Mouse (Mus musculus): ENCODE measurements around the gene Vav1. TPM values are rescaled to one million over a fixed set of nuclear protein-coding genes. Genes with fewer than 3 reads are reported as not detected.
"Not testable (repeated sequence)": the region's sequence is repeated elsewhere in the genome, so short reads cannot be mapped to it uniquely, and the experiment has no call there.

Vav1 gene
- total RNA-seq, 4 experiments from 2014 or later, result 2.9 to 9.2 (median 5.0) TPM

DNA sequence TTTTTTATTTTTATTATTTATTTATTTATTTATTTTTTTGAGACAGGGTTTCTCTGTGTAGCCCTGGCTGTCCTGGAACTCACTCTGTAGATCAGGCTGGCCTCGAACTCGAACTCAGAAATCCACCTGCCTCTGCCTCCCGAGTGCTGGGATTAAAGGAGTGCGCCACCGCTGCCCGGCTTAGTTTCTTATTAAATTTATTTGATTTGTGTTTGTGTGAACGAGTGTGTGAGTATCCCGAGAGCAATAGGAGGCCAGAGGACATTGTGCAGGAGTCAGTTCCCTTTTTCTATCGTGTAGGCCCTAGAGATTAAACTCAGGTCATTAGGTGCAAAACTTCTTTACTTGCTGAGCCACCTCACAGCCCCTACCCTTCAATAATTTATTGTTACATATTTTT is 56.3 kb downstream of the Vav1 start:
- DNase-seq (ENCODE audit: low spot score in 2 of 2), result not testable (repeated sequence)

DNA sequence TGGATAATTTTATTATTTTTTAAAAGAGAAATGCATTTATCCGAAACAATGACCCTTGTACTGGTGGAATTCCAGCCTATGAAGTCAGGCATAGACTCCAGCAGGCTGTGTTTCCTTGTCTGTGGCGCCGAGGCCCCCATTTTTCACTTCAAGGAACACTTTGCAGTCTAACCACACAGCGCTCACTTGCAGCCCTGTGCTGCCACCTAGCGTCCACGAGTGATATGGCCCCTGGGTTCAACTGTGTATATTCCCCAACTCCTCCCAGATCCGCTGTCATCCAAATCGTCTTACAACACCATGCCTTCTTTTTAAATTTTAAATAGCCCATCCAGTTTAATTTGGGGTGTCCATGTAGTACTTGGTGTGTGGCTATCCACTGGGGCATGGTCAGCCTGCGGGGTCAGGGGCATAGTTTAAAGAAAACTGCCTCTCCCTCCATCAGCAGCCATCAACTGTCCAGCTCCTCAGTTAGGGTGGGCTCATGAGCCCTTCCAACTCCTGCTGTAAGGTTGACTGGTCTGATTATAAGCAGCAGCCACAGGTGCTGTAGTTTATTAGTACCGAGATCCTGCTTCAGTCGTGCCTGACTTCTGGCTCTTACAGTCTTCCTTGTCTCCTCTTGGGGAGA is 56.9 kb downstream of the Vav1 start:
- DNase-seq (ENCODE audit: low spot score in 2 of 2), result peak; percentile 57 to 87

DNA sequence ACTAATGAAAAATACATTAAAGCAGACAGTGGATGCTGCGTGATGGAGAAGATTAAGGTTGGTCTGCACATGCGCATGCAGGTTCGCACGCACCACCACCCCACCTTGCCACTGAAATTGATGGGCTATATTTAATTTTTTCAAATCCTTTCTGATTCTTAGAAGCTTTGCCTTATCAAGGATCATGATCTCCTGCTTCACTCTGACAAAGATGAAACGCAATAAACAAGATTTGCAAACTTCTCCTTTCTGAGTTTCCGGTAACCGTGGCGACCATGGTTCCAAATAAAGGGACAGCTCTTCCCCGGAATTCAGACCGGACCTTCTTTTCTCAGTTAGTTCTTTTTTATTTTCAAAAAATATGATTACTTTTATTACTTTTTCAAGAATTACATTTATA is 59.1 kb downstream of the Vav1 start:
- DNase-seq (ENCODE audit: low spot score in 2 of 2), result no peak

DNA sequence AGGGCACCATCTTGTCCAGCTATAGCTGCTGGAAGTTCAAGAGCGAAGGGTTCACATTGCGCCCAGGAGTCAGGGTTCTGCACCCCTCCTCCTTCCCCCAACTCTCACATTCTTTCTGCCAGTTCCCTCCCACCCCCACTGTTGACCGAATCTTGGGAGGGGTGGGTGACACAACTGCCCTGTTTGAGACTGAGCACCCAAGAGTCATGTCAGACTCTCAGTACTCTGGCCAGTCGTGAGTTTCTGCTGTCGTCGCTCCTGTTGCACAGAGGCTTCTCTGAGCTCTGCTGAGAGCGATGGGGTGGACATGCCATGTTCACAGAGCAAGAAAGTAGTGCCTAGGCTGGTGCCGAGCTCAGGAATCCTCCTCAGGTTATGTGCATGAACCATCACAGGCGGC is 60.4 kb downstream of the Vav1 start:
- DNase-seq (ENCODE audit: low spot score in 2 of 2), result no peak

DNA sequence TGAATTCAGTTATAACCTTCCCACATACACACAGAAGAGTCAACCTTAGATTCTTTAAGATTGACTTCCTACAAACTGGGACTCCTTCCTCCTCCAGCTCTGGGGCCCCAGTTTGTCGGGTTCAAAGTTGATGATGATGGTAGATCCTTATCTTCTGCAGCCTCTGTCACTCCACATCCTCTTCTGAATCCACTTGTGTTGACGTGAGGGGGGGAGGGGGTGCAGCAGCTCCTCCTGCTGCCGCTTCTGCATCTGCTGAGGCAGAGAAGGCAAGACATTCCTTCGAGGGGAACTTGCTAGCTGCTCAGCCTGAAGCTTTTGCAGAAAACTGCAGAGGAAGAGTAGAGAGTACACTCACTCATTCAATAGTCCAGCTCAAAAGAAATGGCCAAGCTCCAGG is 62.7 kb downstream of the Vav1 start:
- no peak for DNase-seq (ENCODE audit: low spot score in 2 of 2)

DNA sequence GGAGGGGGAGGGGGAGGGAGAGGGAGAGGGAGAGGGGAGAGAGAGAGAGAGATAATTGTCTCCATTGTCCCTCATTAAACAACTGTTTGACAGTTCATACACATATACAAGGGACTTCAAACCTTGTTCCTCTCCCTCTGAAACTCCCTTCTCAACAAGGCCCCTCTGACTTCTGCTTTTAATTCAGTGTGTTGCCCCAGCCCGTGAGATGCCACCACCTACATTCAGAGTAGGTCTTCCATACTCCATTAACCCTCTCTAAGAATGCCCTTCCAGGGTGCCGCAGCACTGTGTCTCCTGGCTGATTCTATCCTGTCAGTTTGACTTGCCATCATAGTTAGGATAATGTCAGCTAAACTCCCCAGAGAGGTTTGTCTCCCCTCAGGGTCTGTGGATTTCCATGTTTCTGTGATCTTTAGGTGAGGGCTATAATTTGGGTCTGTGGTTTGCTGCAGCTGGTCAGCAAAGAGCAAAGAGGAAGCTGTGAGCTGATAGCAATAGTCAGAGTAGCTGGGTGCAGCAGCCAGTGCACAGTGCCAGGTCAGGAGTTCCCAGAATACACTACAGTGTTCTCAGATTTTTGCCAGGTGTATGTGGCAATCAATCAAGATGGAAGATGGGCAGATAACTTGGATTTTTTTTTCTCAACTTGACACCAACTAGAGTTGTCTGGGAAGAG is 65.3 kb downstream of the Vav1 start:
- no peak for DNase-seq (ENCODE audit: low spot score in 2 of 2)

DNA sequence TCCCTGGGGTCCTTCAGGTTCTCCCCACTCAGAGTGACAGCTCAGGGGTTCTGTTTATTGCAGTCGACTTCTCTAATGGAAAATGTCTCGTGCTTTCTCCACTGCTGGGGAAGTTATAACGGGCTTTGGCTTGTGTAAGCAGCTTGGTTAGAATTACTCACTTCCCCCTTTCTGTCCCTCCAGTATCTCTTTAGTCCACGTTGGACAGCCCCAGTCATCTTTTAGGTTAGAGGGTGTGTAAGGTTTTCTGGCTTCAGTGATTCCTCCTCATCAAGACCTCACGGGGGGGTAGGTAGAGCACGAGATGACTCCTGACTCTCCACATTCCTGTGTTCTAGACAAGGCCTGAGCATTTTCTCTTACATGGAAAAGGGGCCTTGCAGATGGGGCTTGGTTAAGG is 68.1 kb downstream of the Vav1 start:
- no peak for DNase-seq (ENCODE audit: low spot score in 2 of 2)

DNA sequence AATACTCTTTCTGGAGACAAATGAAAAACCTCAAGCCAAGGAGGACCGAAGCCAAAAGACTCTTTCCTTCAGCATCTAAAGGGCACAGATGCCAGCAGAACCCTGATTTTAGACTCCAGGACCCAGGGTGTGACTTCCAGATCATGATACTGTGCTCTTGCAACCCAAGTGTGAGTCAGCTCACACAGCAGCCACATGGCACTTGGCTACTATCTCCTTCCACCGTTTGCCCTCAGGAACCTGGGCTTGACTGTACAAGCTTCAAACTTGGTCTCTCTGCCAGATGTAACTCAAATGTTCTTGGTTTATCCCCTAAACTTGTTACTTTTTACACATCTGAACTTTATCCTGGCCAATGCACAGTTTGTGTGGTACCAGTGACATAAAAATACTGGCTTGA is 68.9 kb downstream of the Vav1 start:
- DNase-seq (ENCODE audit: low spot score in 2 of 2), result no peak

DNA sequence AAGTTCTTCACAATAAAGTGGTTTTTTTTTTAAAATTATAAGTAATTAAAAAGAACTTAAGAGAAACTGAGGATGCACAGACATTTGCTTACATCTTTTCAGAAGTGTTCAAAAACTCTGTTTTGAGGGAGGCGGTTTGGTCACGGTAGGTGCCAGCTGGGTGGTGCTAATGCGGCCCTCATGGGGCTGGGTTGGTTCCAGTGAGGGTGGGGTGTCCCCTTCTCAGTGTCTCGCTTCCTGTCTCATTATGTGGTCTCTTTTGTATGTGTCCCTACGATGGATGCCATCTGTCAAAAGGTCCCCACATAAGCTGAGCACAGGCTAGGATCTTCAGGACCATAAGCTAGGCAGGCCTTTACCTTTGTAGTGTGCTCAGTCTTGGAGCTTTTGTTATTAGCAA is 70.2 kb downstream of the Vav1 start:
- no peak for DNase-seq (ENCODE audit: low spot score in 2 of 2)

DNA sequence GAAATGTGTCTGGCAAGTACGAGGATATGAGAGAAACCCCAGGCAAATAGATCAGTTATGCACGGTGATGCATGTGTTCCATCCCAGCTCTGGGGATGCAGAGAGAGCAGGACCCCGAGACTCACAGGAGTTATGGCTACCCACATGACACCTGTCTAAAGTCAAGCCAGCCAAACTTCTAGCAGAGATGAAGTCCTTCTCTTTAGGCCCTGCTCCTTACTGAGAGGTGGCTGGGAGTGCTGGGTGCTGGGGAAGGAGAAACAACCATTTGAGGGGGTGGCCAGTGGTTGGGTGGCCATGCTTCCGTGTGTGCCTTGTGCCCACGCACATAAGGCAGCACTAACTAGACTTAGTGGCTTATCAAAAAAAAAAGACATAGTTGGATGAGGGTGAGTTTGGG is 71.3 kb downstream of the Vav1 start:
- no peak for DNase-seq (ENCODE audit: low spot score in 2 of 2)

DNA sequence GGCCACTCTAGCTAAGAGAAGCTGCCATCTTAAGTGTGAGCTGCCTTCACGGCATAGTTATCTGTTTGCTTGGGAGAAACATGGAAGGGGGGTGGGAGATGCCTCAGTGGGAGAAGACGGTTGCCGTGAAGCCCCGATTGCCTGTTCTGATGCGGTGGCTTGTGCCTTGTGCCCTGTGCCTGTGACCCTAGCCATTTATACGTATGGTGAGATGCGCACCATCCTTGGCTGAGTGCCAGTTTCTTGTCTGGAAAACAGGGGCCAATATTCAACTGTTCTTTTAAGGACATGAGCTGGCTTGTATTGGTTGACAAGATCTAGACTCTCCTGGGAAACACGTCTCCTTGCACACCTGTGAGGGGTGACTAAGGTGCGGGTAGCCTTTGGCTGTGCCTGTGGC is 72.2 kb downstream of the Vav1 start:
- no peak for DNase-seq (ENCODE audit: low spot score in 2 of 2)

DNA sequence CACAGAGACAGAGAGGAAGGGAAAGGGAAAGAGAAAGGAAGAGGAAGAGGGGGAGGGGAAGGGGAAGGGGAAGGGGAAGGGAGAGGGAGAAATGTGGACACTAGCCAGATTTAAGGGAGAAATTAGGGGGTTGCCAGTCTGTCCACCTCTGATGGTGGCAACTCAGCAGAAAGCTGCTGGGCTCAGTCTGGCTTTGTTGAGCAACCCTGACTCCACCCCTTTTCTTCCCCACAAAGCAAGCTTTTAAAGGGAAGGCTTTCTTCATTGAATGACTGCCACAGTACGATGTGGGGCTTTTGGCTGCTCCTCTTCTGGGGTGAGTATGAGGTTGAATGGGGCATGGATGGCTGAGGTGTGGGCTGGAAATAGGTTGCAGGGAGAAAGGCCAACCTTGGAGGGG is 79.5 kb downstream of the Vav1 start, which contains the start of gene Adgre1:
Gene Adgre1 (plus strand): TSS at position 251 of the 400 bp plus-strand sequence.
- no peak for DNase-seq (ENCODE audit: low spot score in 2 of 2)

DNA sequence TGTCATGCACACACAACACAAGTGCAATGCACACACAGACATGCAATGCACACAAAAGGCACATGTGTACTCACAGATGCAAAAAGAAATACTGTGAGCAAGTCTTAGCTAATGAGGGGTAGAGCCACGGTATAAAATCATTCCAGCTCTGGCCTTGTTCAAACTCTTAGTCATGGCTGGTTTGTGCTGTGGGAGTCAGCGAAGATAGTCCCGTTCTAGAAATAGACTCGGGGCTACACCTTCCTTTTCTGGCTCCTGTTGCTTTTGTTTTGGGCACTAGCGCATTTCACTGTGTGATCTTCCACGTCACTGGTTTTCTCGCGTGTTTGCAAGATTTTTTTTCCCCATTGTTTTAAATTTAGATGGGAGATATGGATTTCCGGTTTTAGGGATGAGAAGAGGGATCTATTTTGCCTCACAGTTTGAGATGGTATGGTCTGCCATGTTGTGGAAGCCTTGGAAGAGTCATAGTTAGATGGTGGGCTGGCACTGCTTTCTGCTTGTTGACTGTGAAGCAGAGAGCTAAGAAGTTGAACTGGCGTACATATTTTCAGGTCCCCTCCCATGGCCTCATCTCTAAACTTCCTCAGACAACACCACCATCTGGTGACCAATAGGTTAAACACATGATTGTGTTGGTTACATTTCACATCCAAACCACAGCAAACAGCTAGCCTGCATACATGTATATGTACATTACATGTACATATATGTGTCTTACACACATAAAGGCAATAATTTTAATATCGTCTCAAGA is 80.8 kb downstream of the Vav1 start:
- DNase-seq (ENCODE audit: low spot score in 2 of 2), result no peak

Other genes starting within 250 kb of the Vav1 start
- 100 to 1,000 TPM; 101 to 104 (median 102) TPM for gene Khsrp, start 247.6 kb upstream of the Vav1 start, total RNA-seq (2022)
- gene Slc25a41, start 237.4 kb upstream of the Vav1 start, total RNA-seq (2022), result under 1 TPM in 1 of 4 experiments, not detected in 3; 0.30 TPM
- 1 to 10 TPM in 3 of 4 experiments, under 1 TPM in 1; 0.51 to 2.6 (median 1.7) TPM for gene Crb3, start 220.0 kb upstream of the Vav1 start, total RNA-seq (2022)
- 100 to 1,000 TPM; 313 to 347 (median 323) TPM for gene Slc25a23, start 219.2 kb upstream of the Vav1 start, total RNA-seq (2022)
- 1 to 10 TPM; 1.1 to 3.9 (median 2.5) TPM for gene Dennd1c, start 200.6 kb upstream of the Vav1 start, total RNA-seq (2022)
- 100 to 1,000 TPM; 607 to 698 (median 653) TPM for gene Tubb4a, start 191.3 kb upstream of the Vav1 start, total RNA-seq (2022)
- gene Tnfsf9, start 173.8 kb upstream of the Vav1 start, total RNA-seq (2022), result under 1 TPM; 0.39 to 0.84 (median 0.63) TPM
- under 1 TPM in 1 of 4 experiments, not detected in 3; 0.55 TPM for gene Cd70, start 129.3 kb upstream of the Vav1 start, total RNA-seq (2022)
- gene Tnfsf14, start 84.9 kb upstream of the Vav1 start, total RNA-seq (2022), result not detected
- gene C3, start 51.0 kb upstream of the Vav1 start, total RNA-seq (2022), result 1 to 10 TPM in 3 of 4 experiments, under 1 TPM in 1; 0.94 to 3.9 (median 1.3) TPM
- gene Gpr108, start 30.7 kb upstream of the Vav1 start, total RNA-seq (2022), result 10 to 100 TPM; 26.5 to 27.8 (median 27.5) TPM
- gene Trip10, start 29.6 kb upstream of the Vav1 start, total RNA-seq (2022), result 1 to 10 TPM; 6.9 to 9.1 (median 8.1) TPM
- 10 to 100 TPM in 2 of 4 experiments, 1 to 10 TPM in 2; 3.0 to 19.7 (median 8.0) TPM for gene Adgre1, start 79.6 kb downstream of the Vav1 start, total RNA-seq (2022)

Measured in left cerebral cortex, adult 8-10 months (tissue).